9 mouse cellular contexts compared by ENCODE assay signal in the genomic region with DNA sequence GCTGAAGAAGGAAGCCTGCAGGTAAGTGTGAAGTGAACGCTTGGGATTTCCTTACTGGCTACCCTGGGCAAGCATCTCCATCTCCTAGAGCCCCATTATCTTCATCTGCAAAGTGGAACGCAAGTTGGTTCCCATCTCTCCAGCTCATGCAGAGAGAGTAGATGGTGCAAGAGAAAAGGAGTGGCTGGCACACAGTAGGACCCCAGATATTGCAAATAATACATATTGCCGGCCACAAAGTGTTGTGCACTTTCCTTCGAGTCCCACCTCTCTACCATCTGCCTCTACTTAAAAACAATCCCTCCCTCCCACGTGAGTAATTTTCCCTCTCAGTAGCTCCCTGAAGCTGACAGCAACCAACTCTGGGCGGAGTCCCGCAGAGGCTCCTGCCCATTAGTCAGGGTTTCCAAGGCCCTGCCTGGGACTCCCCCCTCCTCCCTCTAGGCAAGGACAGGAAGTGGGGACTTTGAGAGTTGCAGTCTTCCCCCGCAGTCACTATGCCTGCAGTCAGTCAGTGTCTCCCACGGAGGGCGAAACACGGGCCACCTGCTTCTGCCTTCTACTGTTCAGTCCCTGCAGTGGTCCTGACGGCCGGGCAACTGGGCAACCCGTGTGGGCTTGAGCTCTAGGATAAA. TPM values are rescaled to one million over a fixed set of nuclear protein-coding genes. Genes with fewer than 3 reads are reported as not detected.
A peak's percentile ranks its signal among the peaks of the same experiment; 100 is the strongest.
DNase-seq lines count a peak whose midpoint lies in the region; ATAC-seq and TF ChIP-seq lines count a peak whose summit lies in the region.
"Had no signal": no experiment of that assay in that cellular context is flagged by ENCODE, and none has a peak within 500 bp of the region (broad histone marks: within the 10 kb centered on the region; RNA-seq: fewer than 3 reads in every experiment).

No protein-coding gene starts in this region.

- peak overlapping the region; percentile 45 for H3K4me3 ChIP-seq in embryonic facial prominence, embryonic 10.5 days
- H3K4me3 ChIP-seq in lung, embryonic 14.5 days (ENCODE audit: low read depth, low read length), result no peak overlapping the region; the same call in 1 of the 2 replicates

- no peak overlapping the region for H3K9ac ChIP-seq in lung, embryonic 14.5 days

- WGBS in embryonic facial prominence, embryonic 10.5 days, result 10% methylated on average over 14 of the region's 14 CpGs
- 13% methylated on average over 14 of the region's 14 CpGs for WGBS in lung, embryonic 14.5 days

- TF ChIP-seq CTCF in lung, embryonic 14.5 days (IDR thresholded peaks at IDR 0.05; ENCODE audit: low read depth), result no peak

- ATAC-seq in lung, embryonic 14.5 days (ENCODE audit: insufficient read depth), result peak; percentile 85

- peaks cover 36% of the 10 kb centered on the region for H3K4me1 ChIP-seq in embryonic facial prominence, embryonic 10.5 days
- peaks cover 20% of the 10 kb centered on the region; the same call in 1 of the 2 replicates for H3K4me1 ChIP-seq in lung, embryonic 14.5 days (ENCODE audit: insufficient read depth)

- H3K9me3 ChIP-seq in embryonic facial prominence, embryonic 10.5 days, result 0 out of 2 replicates have a peak, but pooled peaks cover 4% of the 10 kb centered on the region
- H3K9me3 ChIP-seq in lung, embryonic 14.5 days (ENCODE audit: low read depth, low read length), result no peaks in the 10 kb centered on the region

- H3K4me2 ChIP-seq in lung, embryonic 14.5 days, result peak overlapping the region; percentile 49

- H3K27me3 ChIP-seq in embryonic facial prominence, embryonic 10.5 days (replicated peaks; ENCODE audit: low read depth, poor library complexity, severe bottlenecking), result peaks cover 27% of the 10 kb centered on the region
- H3K27me3 ChIP-seq in lung, embryonic 14.5 days (ENCODE audit: insufficient read depth, low read length), result no peaks in the 10 kb centered on the region

- peak; percentile 28 for DNase-seq in NIH3T3 (ENCODE audit: low read depth)
- DNase-seq in embryonic facial prominence, embryonic 10.5 days (ENCODE audit: low spot score), result peak; percentile 85
- peak; percentile 60 for DNase-seq in heart, adult 8-10 months (ENCODE audit: low spot score)
- DNase-seq in kidney, adult 11 months, result peak; percentile 67
- DNase-seq in lung, embryonic 14.5 days, result peak; percentile 84
- peak; percentile 26 for DNase-seq in ovary, postnatal 10 days (ENCODE audit: low spot score)
- peak; percentile 39 for DNase-seq in urinary bladder, postnatal 25 days (ENCODE audit: low spot score)
- no peak for DNase-seq in right cerebral cortex, postnatal 10 days (ENCODE audit: low spot score in 2 of 2)

- H3K27ac ChIP-seq in embryonic facial prominence, embryonic 10.5 days (replicated peaks), result peak overlapping the region; percentile 76
- no peak overlapping the region; the same call in 1 of the 2 replicates for H3K27ac ChIP-seq in lung, embryonic 14.5 days (ENCODE audit: low read depth)

- H3K36me3 ChIP-seq in embryonic facial prominence, embryonic 10.5 days (replicated peaks), result no peaks in the 10 kb centered on the region
- no peaks in the 10 kb centered on the region for H3K36me3 ChIP-seq in lung, embryonic 14.5 days (ENCODE audit: insufficient read depth)

RNA-seq across cellular contexts. Expression of gene 1700122O11Rik, which starts 1.3 kb away (rescaled TPM):
- not detected in 2 replicates for polyA plus RNA-seq in embryonic facial prominence, embryonic 10.5 days (2016; fragmentation: Nextera tagmentation; extraction: Ambion mirVana)
- not detected for total RNA-seq in heart, adult 8-10 months (2022)
- not detected in 2 replicates for polyA plus RNA-seq in lung, embryonic 14.5 days (2014; fragmentation: Nextera tagmentation; extraction: Ambion mirVana)
- total RNA-seq: gastrocnemius, postnatal 4 days had no signal

RNA-seq across cellular contexts. Expression of gene 1700067P10Rik, which starts 49.8 kb away (rescaled TPM):
- not detected in 2 replicates for polyA plus RNA-seq in embryonic facial prominence, embryonic 10.5 days (2016; fragmentation: Nextera tagmentation; extraction: Ambion mirVana)
- total RNA-seq in heart, adult 8-10 months (2022), result not detected
- not detected in 2 replicates for polyA plus RNA-seq in lung, embryonic 14.5 days (2014; fragmentation: Nextera tagmentation; extraction: Ambion mirVana)
- total RNA-seq: gastrocnemius, postnatal 4 days had no signal

Comparison
In these comparisons a context has a peak if more than half of its experiments do, and no peak if none do; other contexts are left out.
1. DNase-seq: peak in NIH3T3 (single experiment), embryonic facial prominence, embryonic 10.5 days (single experiment), heart, adult 8-10 months (single experiment), kidney, adult 11 months (single experiment), lung, embryonic 14.5 days (single experiment), ovary, postnatal 10 days (single experiment) and urinary bladder, postnatal 25 days (single experiment); none in right cerebral cortex, postnatal 10 days (0 of 2).